Mouse (Mus musculus): ENCODE data around the gene Atxn10.

- TF ChIP-seq EP300 (IDR thresholded peaks at IDR 0.05) (no peak), CTCF (IDR thresholded peaks at IDR 0.05) (no peak)
These were observed 39.5 kb upstream of the Atxn10 start for GRCm38 (mm10) chr15:85296538-85296937.
